Mouse (Mus musculus): ENCODE measurements around the gene Cd300lf.
A peak's percentile ranks its signal among the peaks of the same experiment; 100 is the strongest.

Gene Cd300lf

DNA sequence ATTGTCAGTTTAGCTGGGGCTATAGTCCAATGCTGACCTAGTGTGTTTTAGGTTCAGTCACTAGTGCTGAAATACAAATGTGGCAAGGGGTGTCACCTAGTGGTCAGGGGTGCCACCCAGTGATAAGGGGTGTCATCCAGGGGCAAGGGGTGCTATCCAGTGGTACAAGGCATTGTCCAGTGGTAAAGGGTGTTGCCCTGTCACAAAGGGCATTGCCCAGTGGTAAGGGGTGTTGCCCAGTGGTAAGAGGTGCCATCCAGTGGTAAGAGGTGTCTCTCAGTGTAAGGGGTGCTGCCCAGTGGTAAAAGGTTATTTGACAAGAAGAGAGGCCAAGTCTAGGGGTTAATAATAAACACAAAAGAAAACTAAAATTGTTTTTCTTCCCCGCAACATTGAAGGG, 56.4 kb downstream of the Cd300lf start:
- no peak for DNase-seq (ENCODE audit: extremely low spot score)

DNA sequence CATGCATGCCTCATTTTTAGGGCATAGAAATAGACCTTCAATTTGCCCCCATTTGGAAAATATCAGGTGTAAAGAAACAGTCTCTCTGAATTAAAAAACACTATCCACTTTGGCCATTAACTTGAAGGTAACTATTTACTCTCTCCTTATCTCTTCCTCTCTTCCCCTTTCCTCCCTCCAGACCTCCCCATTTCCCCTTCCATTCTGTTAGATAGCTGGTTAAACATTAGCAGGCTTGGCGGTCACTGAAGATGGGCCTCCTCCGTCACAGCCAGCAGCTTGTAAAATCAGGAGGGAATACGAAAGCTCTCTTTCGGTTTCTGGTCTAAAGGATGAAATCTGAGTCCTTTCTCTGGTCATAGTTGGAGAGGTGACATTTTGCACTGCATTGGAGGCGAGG, 57.9 kb downstream of the Cd300lf start:
- no peak for DNase-seq (ENCODE audit: extremely low spot score)

GRCm38 (mm10) chr11:115075407-115075806, 58.4 kb downstream of the Cd300lf start:
- no peak for DNase-seq (ENCODE audit: extremely low spot score)

- no peak for DNase-seq (ENCODE audit: extremely low spot score)
Observed at GRCm38 (mm10) chr11:115073002-115073401, 60.8 kb downstream of the Cd300lf start.

- DNase-seq (ENCODE audit: extremely low spot score), result peak; percentile 51
Observed at GRCm38 (mm10) chr11:115071631-115072294, 62.0 kb downstream of the Cd300lf start.

GRCm38 (mm10) chr11:115071015-115071551, 62.7 kb downstream of the Cd300lf start:
- DNase-seq (ENCODE audit: extremely low spot score), result peak; percentile 73

- DNase-seq (ENCODE audit: extremely low spot score), result no peak
Observed at GRCm38 (mm10) chr11:115066768-115067167, 67.0 kb downstream of the Cd300lf start.

All from embryo, embryonic 9.5 days (tissue).